Mouse (Mus musculus) thymus, adult 2 months (tissue): Measurements from ENCODE around the gene Igf1. TPM values are rescaled to one million over a fixed set of nuclear protein-coding genes. Genes with fewer than 3 reads are reported as not detected.

ENCODE experiments used
- DNase-seq: peaks from one replicate; pipeline ENCODE4 v3.0.0; 2021
- H3K27ac ChIP-seq: fragments of 200-500 bp; 2 replicates; pipeline ENCODE4 v1.5.1; 2012; ENCODE audit warnings: low read length, control low read depth; ENCODE audit not compliant: control insufficient read depth, insufficient read depth
- H3K27me3 ChIP-seq: fragments of 200-500 bp; 2 replicates; pipeline ENCODE4 v1.6.1; 2012; ENCODE audit warnings: mild to moderate bottlenecking, low read length, moderate library complexity, mixed read lengths; ENCODE audit not compliant: control insufficient read depth, insufficient read depth
- H3K36me3 ChIP-seq: fragments of 200-500 bp; 2 replicates; pipeline ENCODE4 v1.6.1; 2012; ENCODE audit warnings: mild to moderate bottlenecking, low read length, moderate library complexity; ENCODE audit not compliant: control insufficient read depth, insufficient read depth
- H3K4me1 ChIP-seq: fragments of 200-500 bp; replicated peaks from 2 replicates; pipeline ENCODE4 v1.6.1; 2012; ENCODE audit warnings: low read length; ENCODE audit not compliant: control insufficient read depth, insufficient read depth
- H3K4me3 ChIP-seq: fragments of 200-500 bp; 2 replicates; pipeline ENCODE4 v1.5.1; 2012; ENCODE audit warnings: mild to moderate bottlenecking, low read length, control low read depth, moderate library complexity; ENCODE audit not compliant: control insufficient read depth, insufficient read depth
- CTCF ChIP-seq: fragments of 200-500 bp; IDR thresholded peaks from 2 replicates; pipeline ENCODE4 v1.5.1; 2012; ENCODE audit warnings: mild to moderate bottlenecking, control low read depth, low read length, moderate library complexity, borderline replicate concordance; ENCODE audit not compliant: control insufficient read depth, poor library complexity, insufficient read depth; ENCODE audit errors: extremely low read depth
- POLR2A ChIP-seq: fragments of 200-500 bp; IDR thresholded peaks from 2 replicates; pipeline ENCODE4 v1.6.1; 2012; ENCODE audit warnings: mild to moderate bottlenecking, low read length, control low read depth, moderate library complexity; ENCODE audit not compliant: control insufficient read depth, poor library complexity, insufficient read depth; ENCODE audit errors: extremely low read depth
- WGBS: fragments of 180-500 bp; shearing (Covaris S2); methylation state at CpG from one replicate; pipeline ENCODE4 v1.1.7; 2018; 5-methylcytosine and 5-hydroxymethylcytosine counted together
- polyA plus RNA-seq: library from polyadenylated mRNA; depleted of rRNA; stranded (reverse); fragments of >200 nt; gene quantifications from 2 replicates; pipeline ENCODE4 v1.2.3, GENCODE M21; 2012

Igf1 gene
- polyA plus RNA-seq, 1 experiment, result 59.2 TPM

DNA sequence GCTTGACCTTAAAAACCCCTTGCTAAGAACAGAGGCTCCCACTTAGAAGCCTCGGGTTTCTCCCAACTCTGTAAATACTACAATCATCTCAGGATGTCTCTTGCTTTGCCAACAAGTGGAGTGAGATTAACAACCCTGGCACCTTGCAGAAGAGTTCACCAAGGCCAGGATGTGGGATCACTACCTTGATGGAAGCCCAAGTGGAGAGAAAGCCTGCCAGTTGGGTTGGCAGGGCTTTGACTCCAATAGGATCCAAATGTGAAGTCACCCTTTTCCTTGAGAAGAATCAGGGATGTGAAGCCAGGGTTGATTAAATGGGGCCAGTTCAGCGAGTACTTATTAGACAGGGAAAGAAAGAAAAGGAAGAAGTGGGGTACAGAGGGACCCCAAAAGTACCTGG, 9.6 kb upstream of the Igf1 start:
- no peaks in the 10 kb centered on the region for H3K27me3 ChIP-seq
- TF ChIP-seq CTCF (no peak), POLR2A (no peak)
- H3K36me3 ChIP-seq, result no peaks in the 10 kb centered on the region
- H3K4me3 ChIP-seq, result no peak overlapping the region
- no peak for DNase-seq
- WGBS, result 84% methylated on average over 2 of the region's 2 CpGs
- no peak overlapping the region for H3K27ac ChIP-seq
- H3K4me1 ChIP-seq, result no peaks in the 10 kb centered on the region

DNA sequence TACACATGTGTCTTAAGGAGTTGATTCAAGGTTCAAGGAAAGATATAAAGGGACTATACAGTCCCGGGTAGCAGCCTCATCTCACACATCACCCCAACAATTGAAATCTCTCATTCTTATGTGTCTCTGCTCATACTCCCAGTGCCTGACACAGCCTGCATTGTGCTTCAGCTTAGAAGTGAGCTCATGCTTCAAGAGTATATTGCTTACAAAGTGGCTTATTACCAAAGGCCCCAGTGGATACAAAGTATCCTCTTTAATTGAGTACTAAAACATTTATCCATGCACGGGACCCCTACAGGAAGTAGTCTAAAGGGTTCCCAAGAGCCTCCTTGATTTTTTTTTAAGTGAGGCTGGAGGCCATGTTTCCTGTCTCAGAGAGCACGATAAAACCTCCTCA, 6.6 kb upstream of the Igf1 start:
- Histone ChIP-seq H3K36me3 (no peaks in the 10 kb centered on the region), H3K27ac (no peak overlapping the region), H3K4me3 (no peak overlapping the region), H3K4me1 (no peaks in the 10 kb centered on the region), H3K27me3 (no peaks in the 10 kb centered on the region)
- DNase-seq, result no peak
- 48% methylated on average over 3 of the region's 3 CpGs for WGBS
- TF ChIP-seq CTCF (no peak), POLR2A (no peak)

DNA sequence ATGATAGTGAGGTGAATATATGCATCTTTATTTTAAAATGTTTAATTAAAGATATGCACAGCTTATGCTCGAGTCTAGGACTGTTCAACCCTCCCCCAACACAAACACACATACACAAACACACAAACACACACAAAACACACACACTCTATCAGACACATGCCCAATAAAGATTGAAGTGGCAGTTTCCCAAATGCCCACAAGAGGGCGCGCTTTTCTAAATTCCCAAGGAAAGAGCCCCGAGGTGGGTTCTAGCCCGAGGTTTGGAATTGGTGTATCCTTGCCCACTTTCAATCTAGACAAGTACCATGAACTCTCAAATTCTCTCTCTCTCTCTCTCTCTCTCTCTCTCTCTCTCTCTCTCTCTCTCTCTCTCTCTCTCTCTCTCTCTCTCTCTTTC, 3.7 kb upstream of the Igf1 start:
- Histone ChIP-seq H3K27ac (no peak overlapping the region), H3K4me3 (no peak overlapping the region), H3K4me1 (no peaks in the 10 kb centered on the region), H3K27me3 (no peaks in the 10 kb centered on the region), H3K36me3 (no peaks in the 10 kb centered on the region)
- WGBS, result under 1% methylated on average over 5 of the region's 5 CpGs
- TF ChIP-seq POLR2A, result no peak
- TF ChIP-seq CTCF, result no peak
- peak; percentile 49 for DNase-seq

DNA sequence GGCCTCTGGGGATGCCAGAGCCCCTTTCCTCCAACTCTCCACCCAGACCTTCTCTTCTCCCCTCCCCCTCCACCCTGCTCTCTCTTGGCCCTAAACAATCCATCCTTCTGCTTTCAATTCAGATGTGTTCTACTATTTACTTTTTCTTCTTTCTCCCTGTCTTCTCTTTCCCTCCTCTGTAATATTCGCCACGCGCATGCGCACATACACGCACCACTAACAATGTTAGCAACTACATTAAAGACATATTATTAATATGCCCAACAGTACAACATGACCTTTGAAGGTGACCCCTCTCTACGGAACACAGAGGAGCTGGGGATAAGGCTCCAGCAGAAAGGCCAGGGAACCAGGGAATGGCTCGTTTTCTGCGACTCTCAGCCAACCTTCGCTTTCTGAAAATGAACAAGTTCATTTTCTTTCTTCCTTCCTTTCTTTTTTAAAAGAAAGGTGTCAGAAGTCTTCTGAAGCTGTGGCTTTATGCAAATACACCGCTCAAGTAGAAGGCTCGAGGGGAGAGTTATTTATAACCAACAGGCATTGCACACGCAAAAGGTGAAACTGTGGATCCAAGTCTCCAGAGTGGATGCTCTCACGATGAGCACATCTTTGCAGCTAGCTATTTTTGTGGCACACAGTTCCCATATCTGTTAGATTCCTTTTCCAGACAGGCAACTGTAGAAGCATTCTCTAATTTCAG, 2.5 kb upstream of the Igf1 start:
- H3K27me3 ChIP-seq, result no peaks in the 10 kb centered on the region; the same call in 1 of the 2 replicates
- no peaks in the 10 kb centered on the region for H3K4me1 ChIP-seq
- DNase-seq, result no peak
- TF ChIP-seq POLR2A, result no peak
- no peak for TF ChIP-seq CTCF
- WGBS, result 49% methylated on average over 13 of the region's 13 CpGs
- no peaks in the 10 kb centered on the region for H3K36me3 ChIP-seq
- no peak overlapping the region for H3K4me3 ChIP-seq
- no peak overlapping the region for H3K27ac ChIP-seq

DNA sequence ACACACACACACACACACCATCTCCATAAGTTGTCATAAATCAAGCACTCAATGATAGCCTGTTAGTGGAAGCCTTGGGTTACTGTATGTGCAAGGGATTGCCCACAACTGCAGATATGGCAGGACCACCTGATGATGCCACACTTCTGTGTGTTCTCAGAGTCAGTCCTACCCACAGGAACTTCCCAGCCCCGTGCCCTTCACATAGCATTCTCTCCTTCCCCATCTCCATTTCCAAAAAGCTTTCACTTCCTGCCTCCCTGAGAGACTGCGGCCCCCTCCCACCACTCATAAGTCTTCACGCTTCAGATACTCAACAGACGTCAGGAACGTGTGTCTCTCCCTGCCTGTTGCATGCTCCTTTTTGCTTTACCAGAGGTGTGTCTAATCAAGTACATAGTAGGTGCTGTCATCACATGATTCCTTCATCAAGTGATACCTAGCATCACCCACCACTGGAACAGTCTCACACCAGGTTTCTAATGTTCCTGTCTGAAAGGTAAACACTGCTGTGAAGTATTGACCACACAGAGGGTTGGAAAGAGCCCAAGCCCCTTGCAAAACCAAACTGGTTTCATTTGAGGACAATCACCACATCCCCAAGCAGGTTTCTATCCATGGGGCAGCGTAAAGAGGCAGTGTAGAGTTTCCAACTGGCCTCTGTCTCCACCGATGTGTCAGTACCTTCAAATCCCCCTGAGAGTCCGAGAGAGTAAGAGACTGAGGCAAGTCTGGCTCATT, 680 bp upstream of the Igf1 start:
- Histone ChIP-seq H3K36me3 (no peaks in the 10 kb centered on the region), H3K27ac (no peak overlapping the region), H3K4me3 (no peak overlapping the region), H3K27me3 (no peaks in the 10 kb centered on the region; the same call in 1 of the 2 replicates), H3K4me1 (no peaks in the 10 kb centered on the region)
- 59% methylated on average over 8 of the region's 8 CpGs for WGBS
- DNase-seq, result no peak
- no peak for TF ChIP-seq CTCF
- no peak for TF ChIP-seq POLR2A

DNA sequence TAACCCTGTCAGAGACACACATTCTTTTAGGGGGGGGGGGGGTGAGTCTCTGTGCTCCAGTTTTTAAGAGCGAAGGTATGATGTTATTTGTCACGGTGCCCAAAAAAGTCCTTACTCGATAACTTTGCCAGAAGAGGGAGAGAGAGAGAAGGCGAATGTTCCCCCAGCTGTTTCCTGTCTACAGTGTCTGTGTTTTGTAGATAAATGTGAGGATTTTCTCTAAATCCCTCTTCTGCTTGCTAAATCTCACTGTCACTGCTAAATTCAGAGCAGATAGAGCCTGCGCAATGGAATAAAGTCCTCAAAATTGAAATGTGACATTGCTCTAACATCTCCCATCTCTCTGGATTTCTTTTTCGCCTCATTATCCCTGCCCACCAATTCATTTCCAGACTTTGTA, 874 bp downstream of the Igf1 start:
- Histone ChIP-seq H3K36me3 (no peaks in the 10 kb centered on the region), H3K27ac (no peak overlapping the region), H3K4me3 (no peak overlapping the region), H3K27me3 (no peaks in the 10 kb centered on the region; the same call in 1 of the 2 replicates), H3K4me1 (no peaks in the 10 kb centered on the region)
- 2% methylated on average over 6 of the region's 6 CpGs for WGBS
- no peak for TF ChIP-seq CTCF
- no peak for TF ChIP-seq POLR2A
- DNase-seq, result no peak

DNA sequence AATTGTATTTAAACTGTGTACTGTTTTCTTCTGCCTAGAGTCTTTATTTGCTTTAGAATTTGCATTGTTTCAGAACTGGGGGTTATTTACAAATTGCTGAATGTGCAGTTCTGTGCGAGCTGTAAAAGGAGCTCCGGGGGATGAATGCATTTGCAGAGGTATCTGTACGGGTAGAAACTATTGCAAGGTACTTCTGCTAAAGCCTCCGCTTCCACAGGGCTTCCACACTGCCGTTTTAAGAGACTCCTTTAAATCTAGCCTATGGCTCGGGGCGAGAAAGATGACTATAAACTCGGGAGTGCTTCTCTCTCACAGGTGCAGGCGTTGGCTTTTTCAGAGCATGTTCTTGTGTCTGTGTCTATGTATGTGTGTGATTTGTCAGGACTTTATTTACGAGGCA, 1.4 kb downstream of the Igf1 start:
- DNase-seq, result no peak
- no peaks in the 10 kb centered on the region for H3K4me1 ChIP-seq
- no peaks in the 10 kb centered on the region for H3K36me3 ChIP-seq
- no peak overlapping the region for H3K27ac ChIP-seq
- no peak overlapping the region for H3K4me3 ChIP-seq
- TF ChIP-seq CTCF (no peak), POLR2A (no peak)
- WGBS, result 2% methylated on average over 10 of the region's 10 CpGs
- H3K27me3 ChIP-seq, result no peaks in the 10 kb centered on the region; the same call in 1 of the 2 replicates
